Mouse (Mus musculus) forebrain, embryonic 13.5 days (tissue): Measurements from ENCODE around the gene Gm20547. TPM values are rescaled to one million over a fixed set of nuclear protein-coding genes. Genes with fewer than 3 reads are reported as not detected.
"Not testable (repeated sequence)": the region's sequence is repeated elsewhere in the genome, so short reads cannot be mapped to it uniquely, and the experiment has no call there.

Source experiments
- ATAC-seq: fragments of 200-750 bp; cut with Nextera tagmentation; 2 replicates; pipeline ENCODE4 v1.8.0; 2017
- H3K27ac ChIP-seq: fragments of 300-500 bp; sonication (generic); 2 replicates; pipeline ENCODE4 v1.5.1; 2015; ENCODE audit warnings: inconsistent platforms, mild to moderate bottlenecking, moderate library complexity
- H3K27me3 ChIP-seq: fragments of 300-500 bp; sonication (generic); 2 replicates; pipeline ENCODE4 v1.6.1; 2015; ENCODE audit warnings: mild to moderate bottlenecking, inconsistent platforms
- H3K36me3 ChIP-seq: fragments of 300-500 bp; sonication (generic); 2 replicates; pipeline ENCODE4 v1.6.1; 2015; ENCODE audit warnings: mild to moderate bottlenecking, inconsistent platforms; ENCODE audit not compliant: poor library complexity, severe bottlenecking
- H3K4me1 ChIP-seq: fragments of 300-500 bp; sonication (generic); 2 replicates; pipeline ENCODE4 v1.6.1; 2015; ENCODE audit warnings: inconsistent platforms
- H3K4me2 ChIP-seq: fragments of 300-500 bp; sonication (generic); 2 replicates; pipeline ENCODE4 v1.6.1; 2015; ENCODE audit warnings: inconsistent platforms, mild to moderate bottlenecking, moderate library complexity
- H3K4me3 ChIP-seq: fragments of 300-500 bp; sonication (generic); 2 replicates; pipeline ENCODE4 v1.5.1; 2015; ENCODE audit warnings: mild to moderate bottlenecking, inconsistent platforms
- H3K9ac ChIP-seq: fragments of 300-500 bp; sonication (generic); 2 replicates; pipeline ENCODE4 v1.6.1; 2015; ENCODE audit warnings: mild to moderate bottlenecking, inconsistent platforms
- H3K9me3 ChIP-seq: fragments of 300-500 bp; sonication (generic); replicated peaks from 2 replicates; pipeline ENCODE4 v1.6.1; 2016; ENCODE audit warnings: inconsistent platforms
- WGBS: fragments of 180-500 bp; shearing (Covaris S2); methylation state at CpG from one replicate; pipeline ENCODE4 v1.1.7; 2015; 5-methylcytosine and 5-hydroxymethylcytosine counted together
- polyA plus RNA-seq: library from polyadenylated mRNA; unstranded; fragments of >200 nt; fragmentation: Nextera tagmentation; extraction: Ambion mirVana; gene quantifications from 2 replicates; pipeline ENCODE4 v1.2.1, GENCODE M21; 2015

Gm20547 gene
- polyA plus RNA-seq, 1 experiment from 2014 or later: not detected

DNA sequence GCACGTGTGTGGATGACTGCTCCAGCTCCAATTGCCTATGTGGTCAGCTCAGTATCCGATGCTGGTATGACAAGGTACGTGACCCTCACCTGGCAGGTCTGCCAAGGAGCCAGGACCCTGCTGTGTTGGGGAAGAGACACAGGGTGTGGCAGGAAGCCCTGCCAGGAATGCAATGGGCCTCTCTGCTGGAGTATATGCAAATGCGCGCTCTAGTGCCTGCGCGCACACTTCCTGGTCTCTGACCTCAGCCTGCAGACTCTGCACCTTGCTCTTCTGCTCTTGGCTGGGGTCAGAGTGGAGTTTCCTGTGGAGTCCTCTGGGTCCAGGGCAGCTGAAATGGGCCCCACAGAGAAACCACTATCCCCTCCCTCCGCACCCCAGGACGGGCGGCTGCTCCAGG lies 29.1 kb upstream of the Gm20547 start:
- WGBS: 91% methylated on average over 10 of the region's 10 CpGs
- no peak for ATAC-seq
- H3K9me3 ChIP-seq: no peaks in the 10 kb centered on the region
- no peak overlapping the region for H3K4me2 ChIP-seq
- peaks cover 85% of the 10 kb centered on the region for H3K36me3 ChIP-seq
- no peak overlapping the region for H3K9ac ChIP-seq
- no peaks in the 10 kb centered on the region for H3K27me3 ChIP-seq
- no peak overlapping the region for H3K4me3 ChIP-seq
- H3K4me1 ChIP-seq: no peaks in the 10 kb centered on the region
- H3K27ac ChIP-seq: no peak overlapping the region

DNA sequence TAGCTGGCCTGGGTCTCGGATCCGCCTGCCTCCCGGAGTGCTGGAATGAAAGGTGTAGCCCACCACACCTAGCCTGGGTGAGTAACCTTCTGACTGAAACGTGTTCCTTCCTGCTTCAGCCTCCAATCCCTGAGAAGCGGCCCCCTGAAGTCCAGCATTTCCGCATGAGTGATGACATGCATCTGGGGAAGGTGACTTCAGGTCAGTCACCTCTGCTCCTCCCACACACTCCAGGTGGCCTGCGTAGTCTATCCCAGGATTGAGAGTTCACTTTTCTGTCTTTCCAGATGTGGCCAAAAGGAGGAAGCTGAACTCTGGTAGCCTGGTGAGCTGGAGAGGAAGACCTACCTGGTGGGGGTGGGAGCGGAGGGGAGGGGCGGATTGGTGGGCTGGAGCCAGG lies 21.1 kb upstream of the Gm20547 start:
- no peaks in the 10 kb centered on the region for H3K27me3 ChIP-seq
- ATAC-seq: no peak
- H3K4me2 ChIP-seq: no peak overlapping the region
- peaks cover 20% of the 10 kb centered on the region for H3K4me1 ChIP-seq
- 90% methylated on average over 9 of the region's 9 CpGs for WGBS
- H3K9me3 ChIP-seq: no peaks in the 10 kb centered on the region
- H3K4me3 ChIP-seq: no peak overlapping the region
- H3K9ac ChIP-seq: no peak overlapping the region
- H3K36me3 ChIP-seq: peaks cover 68% of the 10 kb centered on the region
- no peak overlapping the region for H3K27ac ChIP-seq

DNA sequence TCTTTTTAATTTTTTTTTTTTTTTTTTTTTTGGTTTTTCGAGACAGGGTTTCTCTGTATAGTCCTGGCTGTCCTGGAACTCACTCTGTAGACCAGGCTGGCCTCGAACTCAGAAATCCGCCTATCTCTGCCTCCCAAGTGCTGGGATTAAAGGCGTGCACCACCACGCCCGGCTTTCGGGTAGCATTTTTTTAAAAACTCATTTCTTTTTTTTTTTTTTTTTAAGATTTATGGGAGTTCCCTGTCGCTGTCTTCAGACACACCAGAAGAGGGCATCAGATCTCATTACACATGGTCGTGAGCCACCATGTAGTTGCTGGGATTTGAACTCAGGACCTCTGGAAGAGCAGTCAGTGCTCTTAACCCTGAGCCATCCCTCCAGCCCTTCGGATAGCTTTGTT lies 20.1 kb upstream of the Gm20547 start:
- H3K4me3 ChIP-seq, H3K27me3 ChIP-seq, H3K27ac ChIP-seq, H3K9ac ChIP-seq, ATAC-seq, H3K4me2 ChIP-seq, H3K9me3 ChIP-seq: not testable (repeated sequence)
- peaks cover 30% of the 10 kb centered on the region for H3K4me1 ChIP-seq
- 94% methylated on average over 9 of the region's 10 CpGs for WGBS
- H3K36me3 ChIP-seq: peaks cover 59% of the 10 kb centered on the region

DNA sequence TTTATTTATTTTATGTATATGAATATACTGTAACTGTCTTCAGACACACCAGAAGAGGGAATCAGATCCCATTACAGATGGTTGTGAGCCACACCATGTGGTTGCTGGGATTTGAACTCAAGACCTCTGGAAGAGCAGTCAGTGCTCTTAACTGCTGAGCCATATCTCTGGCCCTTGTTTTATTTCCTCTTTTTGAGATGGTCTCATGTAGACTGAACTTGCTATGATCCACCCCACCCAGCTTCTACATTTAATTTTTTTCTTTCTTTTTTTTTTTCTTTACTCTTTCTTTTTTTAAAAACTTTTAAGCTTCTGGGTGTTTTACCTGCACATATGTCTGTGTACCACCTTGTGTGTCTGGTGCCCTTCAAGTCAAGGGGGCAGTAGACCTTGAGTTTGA lies 19.0 kb upstream of the Gm20547 start:
- not testable (repeated sequence) for H3K9me3 ChIP-seq, ATAC-seq, H3K27me3 ChIP-seq, H3K27ac ChIP-seq, H3K9ac ChIP-seq
- Histone ChIP-seq H3K36me3 (peaks cover 55% of the 10 kb centered on the region), H3K4me2 (peak overlapping the region; percentile 82), H3K4me3 (0 out of 2 replicates have a peak overlapping the region, but pooled peaks have one; percentile 96), H3K4me1 (peaks cover 41% of the 10 kb centered on the region)

DNA sequence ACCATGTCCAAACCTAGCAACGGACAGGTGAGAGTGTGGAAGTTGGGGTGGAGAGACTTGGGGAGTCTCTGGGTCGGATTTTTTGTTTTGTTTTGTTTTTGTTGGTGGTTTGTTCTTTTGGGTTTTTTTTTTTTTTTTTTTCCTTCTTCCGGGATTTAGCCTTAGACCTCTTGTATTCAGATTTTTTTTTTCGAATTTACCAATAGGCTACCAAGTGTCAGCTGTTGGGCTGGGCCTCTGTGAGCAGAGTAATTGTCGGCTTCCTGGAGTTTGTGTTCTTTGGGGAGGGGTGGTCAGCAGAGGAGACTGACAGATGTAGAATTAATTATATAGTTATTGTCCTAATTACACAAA lies 18.0 kb upstream of the Gm20547 start:
- H3K4me3 ChIP-seq: peak overlapping the region; percentile 96
- peak overlapping the region; percentile 99 for H3K9ac ChIP-seq
- H3K9me3 ChIP-seq: no peaks in the 10 kb centered on the region
- no peak for ATAC-seq
- H3K27me3 ChIP-seq: no peaks in the 10 kb centered on the region
- peak overlapping the region; percentile 96 for H3K27ac ChIP-seq
- peak overlapping the region; percentile 82 for H3K4me2 ChIP-seq
- WGBS: 0% methylated on average over 5 of the region's 5 CpGs
- peaks cover 51% of the 10 kb centered on the region for H3K4me1 ChIP-seq
- H3K36me3 ChIP-seq: peaks cover 50% of the 10 kb centered on the region

DNA sequence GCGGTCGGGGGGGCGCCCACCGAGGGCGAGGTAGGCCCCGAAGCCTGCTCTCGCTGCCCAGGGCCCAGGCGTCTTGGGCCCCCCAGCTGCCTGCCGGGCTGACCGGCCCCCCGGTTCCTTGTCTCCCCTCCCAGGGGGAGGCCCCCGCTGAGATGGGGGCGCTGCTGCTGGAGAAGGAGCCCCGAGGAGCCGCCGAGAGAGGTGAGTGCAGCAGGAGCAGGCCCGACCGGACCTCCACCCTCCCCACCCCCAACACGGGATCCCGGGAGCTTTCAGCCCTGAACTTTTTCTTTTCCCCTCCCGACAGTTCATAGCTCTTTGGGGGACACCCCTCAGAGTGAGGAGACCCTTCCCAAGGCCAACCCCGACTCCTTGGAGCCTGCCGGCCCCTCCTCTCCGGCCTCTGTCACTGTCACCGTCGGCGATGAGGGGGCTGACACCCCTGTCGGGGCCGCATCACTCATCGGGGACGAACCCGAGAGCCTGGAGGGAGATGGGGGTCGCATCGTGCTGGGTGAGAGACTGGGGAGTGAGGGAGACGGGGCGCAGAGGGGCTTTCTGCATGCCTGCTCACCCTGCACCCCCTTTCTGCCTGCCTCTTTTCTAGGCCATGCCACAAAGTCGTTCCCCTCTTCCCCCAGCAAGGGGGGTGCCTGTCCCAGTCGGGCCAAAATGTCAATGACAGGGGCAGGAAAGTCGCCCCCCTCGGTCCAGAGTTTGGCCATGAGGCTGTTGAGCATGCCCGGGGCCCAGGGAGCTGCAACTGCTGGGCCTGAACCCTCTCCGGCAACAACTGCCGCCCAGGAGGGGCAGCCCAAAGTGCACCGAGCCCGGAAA lies 17.4 kb upstream of the Gm20547 start:
- H3K9ac ChIP-seq: peak overlapping the region; percentile 99
- peak overlapping the region; percentile 96 for H3K27ac ChIP-seq
- peak overlapping the region; percentile 96 for H3K4me3 ChIP-seq
- ATAC-seq: peak; percentile 3; the same call in 1 of the 2 replicates
- 1% methylated on average over 34 of the region's 45 CpGs for WGBS
- peak overlapping the region; percentile 82 for H3K4me2 ChIP-seq
- H3K9me3 ChIP-seq: no peaks in the 10 kb centered on the region
- H3K36me3 ChIP-seq: peaks cover 44% of the 10 kb centered on the region
- no peaks in the 10 kb centered on the region for H3K27me3 ChIP-seq
- H3K4me1 ChIP-seq: peaks cover 51% of the 10 kb centered on the region

DNA sequence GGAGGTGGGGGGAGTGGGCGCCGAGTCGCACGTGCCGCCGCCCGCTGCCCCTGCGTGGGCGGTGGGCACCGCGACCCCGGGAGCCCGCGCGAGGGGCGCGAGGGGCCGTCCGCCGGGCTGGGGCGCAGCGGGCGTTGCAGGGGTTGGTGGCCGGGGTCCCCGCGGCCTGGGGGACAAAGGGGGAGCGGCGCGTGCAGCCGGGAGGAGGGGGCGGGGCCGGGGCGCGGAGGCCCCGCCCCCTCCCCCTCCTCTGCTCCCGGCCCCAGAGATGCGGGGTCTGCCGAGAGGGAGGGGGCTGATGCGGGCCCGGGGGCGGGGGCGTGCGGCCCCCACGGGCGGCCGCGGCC lies 16.8 kb upstream of the Gm20547 start:
- H3K9ac ChIP-seq: peak overlapping the region; percentile 99
- peaks cover 38% of the 10 kb centered on the region for H3K36me3 ChIP-seq
- peaks cover 53% of the 10 kb centered on the region for H3K4me1 ChIP-seq
- H3K27ac ChIP-seq: peak overlapping the region; percentile 96
- H3K4me3 ChIP-seq: peak overlapping the region; percentile 96
- WGBS: 0% methylated on average over 6 of the region's 47 CpGs
- peak; percentile 22; the same call in 1 of the 2 replicates for ATAC-seq
- H3K9me3 ChIP-seq: no peaks in the 10 kb centered on the region
- peak overlapping the region; percentile 82 for H3K4me2 ChIP-seq
- H3K27me3 ChIP-seq: no peaks in the 10 kb centered on the region

DNA sequence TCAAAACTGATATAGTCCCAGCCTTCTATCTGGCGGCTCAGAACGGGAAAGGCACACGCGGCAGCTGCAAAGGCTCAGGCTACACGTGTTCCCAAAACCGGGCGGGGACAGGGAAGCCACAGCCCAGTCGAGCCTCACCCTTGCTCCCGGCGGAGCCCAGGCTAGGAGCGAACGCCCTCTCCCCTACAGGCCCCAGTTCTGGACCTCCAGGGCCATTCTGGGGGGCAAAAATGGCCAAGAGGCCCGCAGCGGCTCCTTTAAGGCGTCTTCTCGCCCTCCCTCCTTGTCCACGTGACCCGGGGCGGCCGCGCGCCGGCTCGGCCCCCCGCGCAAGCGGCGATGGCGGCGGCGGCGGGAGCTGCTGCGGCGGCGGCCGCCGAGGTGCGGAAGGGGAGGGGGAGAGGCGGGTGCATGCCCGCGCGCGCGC lies 16.3 kb upstream of the Gm20547 start, which contains the start of the genes C2 and Ehmt2:
Gene C2, minus strand, starts transcription at position 106 of the 427 bp plus-strand sequence.
Gene Ehmt2, plus strand, starts transcription at position 310 of the 427 bp plus-strand sequence.
- H3K27ac ChIP-seq: peak within 1 kb of the TSS; percentile 96
- peak within 1 kb of the TSS; percentile 96 for H3K4me3 ChIP-seq
- peak within 1 kb of the TSS; percentile 99 for H3K9ac ChIP-seq
- H3K9me3 ChIP-seq: no peaks in the 10 kb centered on the region
- H3K4me1 ChIP-seq: peaks cover 57% of the 10 kb centered on the region
- 0% methylated on average over 27 of the region's 44 CpGs for WGBS
- peaks cover 33% of the 10 kb centered on the region for H3K36me3 ChIP-seq
- peak; percentile 22 for ATAC-seq
- H3K27me3 ChIP-seq: no peaks in the 10 kb centered on the region
- peak within 1 kb of the TSS; percentile 82 for H3K4me2 ChIP-seq

DNA sequence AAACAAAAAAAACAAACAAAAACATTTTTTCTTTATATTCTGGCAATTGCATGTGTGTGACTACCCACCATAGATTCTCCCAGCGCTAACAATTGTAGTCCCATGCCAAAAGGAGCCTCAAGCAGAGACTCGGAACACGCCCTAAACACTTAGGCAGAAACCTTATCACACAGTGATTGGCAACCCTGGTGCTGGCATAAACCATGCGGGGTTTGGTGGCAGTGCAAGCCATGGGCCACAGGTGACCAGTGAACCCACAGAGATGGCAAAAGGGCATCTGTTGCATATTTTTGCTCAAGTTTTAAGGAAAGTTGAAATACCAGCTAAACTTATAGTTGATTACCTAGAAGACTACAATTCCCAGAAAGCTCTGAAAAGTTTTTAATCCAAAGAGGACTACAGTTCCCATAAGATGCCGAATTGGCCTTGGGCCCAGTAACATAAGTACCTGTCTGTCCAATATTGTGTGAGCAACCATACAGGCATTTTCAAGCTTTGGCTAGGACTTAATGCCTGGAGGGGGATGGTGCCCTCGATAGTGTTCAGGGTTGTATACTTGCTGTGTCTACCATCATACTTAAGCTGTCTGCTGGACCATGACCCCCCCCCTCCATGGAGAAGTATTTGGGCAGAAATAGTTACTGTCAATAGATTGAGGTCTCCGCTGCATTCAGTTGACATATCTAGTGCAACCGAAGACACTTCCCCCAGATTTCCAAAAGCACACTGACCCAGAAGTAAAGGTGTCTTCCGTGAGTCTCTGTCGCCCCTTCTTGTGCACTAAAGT lies 15.7 kb upstream of the Gm20547 start:
- no peaks in the 10 kb centered on the region for H3K9me3 ChIP-seq
- peak overlapping the region; percentile 99 for H3K9ac ChIP-seq
- ATAC-seq: no peak
- H3K4me1 ChIP-seq: peaks cover 57% of the 10 kb centered on the region
- peak overlapping the region; percentile 96 for H3K27ac ChIP-seq
- H3K4me3 ChIP-seq: peak overlapping the region; percentile 96
- no peaks in the 10 kb centered on the region for H3K27me3 ChIP-seq
- peak overlapping the region; percentile 82 for H3K4me2 ChIP-seq
- peaks cover 27% of the 10 kb centered on the region for H3K36me3 ChIP-seq
- WGBS: 14% methylated on average over 10 of the region's 10 CpGs

DNA sequence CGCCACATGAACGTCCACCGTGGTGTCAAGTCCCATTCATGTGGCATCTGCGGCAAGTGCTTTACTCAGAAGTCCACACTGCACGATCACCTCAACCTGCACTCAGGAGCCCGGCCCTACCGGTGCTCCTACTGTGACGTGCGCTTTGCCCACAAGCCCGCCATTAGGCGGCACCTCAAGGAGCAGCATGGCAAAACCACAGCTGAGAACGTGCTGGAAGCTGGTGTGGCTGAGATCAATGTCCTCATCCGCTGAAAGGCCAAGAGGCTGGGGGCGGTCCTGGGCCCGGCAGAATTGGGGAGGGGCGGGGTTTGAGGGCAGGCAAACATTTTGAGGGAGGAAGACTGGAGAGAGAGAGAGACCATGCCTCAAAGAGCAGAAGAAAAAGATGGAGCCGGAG lies 14.5 kb upstream of the Gm20547 start:
- 0 out of 2 replicates have a peak overlapping the region, but pooled peaks have one; percentile 79 for H3K4me3 ChIP-seq
- H3K9ac ChIP-seq: no peak overlapping the region
- H3K36me3 ChIP-seq: peaks cover 16% of the 10 kb centered on the region
- ATAC-seq: no peak
- H3K9me3 ChIP-seq: no peaks in the 10 kb centered on the region
- peaks cover 55% of the 10 kb centered on the region for H3K4me1 ChIP-seq
- no peaks in the 10 kb centered on the region for H3K27me3 ChIP-seq
- WGBS: 83% methylated on average over 17 of the region's 17 CpGs
- peak overlapping the region; percentile 82 for H3K4me2 ChIP-seq
- peak overlapping the region; percentile 91; the same call in 1 of the 2 replicates for H3K27ac ChIP-seq

DNA sequence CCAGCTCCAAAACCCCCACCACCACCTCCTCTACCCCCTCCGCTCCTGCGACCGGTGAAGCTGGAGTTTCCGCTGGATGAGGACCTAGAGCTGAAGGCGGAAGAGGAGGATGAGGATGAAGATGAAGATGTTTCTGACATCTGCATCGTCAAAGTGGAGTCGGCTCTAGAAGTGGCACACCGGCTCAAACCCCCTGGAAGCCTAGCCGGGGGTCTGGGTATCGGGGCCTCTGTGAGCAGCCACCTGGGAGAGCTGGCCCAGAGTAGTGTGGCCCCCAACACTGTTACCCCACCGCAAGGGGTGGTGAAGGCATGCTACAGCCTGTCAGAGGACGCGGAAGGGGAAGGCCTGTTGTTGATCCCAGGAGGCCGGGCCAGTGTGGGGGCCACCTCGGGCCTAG lies 13.9 kb upstream of the Gm20547 start:
- H3K4me3 ChIP-seq: peak overlapping the region; percentile 79
- H3K9me3 ChIP-seq: no peaks in the 10 kb centered on the region
- H3K9ac ChIP-seq: peak overlapping the region; percentile 96
- no peak for ATAC-seq
- WGBS: 91% methylated on average over 15 of the region's 15 CpGs
- no peaks in the 10 kb centered on the region for H3K27me3 ChIP-seq
- peaks cover 12% of the 10 kb centered on the region for H3K36me3 ChIP-seq
- H3K4me2 ChIP-seq: peak overlapping the region; percentile 82
- peaks cover 50% of the 10 kb centered on the region for H3K4me1 ChIP-seq
- peak overlapping the region; percentile 91 for H3K27ac ChIP-seq
